Mouse (Mus musculus) limb, embryonic 10.5 days (tissue): Measurements from ENCODE around the gene Cul7. TPM values are rescaled to one million over a fixed set of nuclear protein-coding genes. Genes with fewer than 3 reads are reported as not detected.

Experiments
- DNase-seq: peaks from one replicate; pipeline ENCODE4 v3.0.0-alpha.2; 2017; ENCODE audit warnings: low spot score
- H3K27ac ChIP-seq: fragments of 300-500 bp; sonication (generic); 2 replicates; pipeline ENCODE4 v1.5.1; 2016; ENCODE audit warnings: mild to moderate bottlenecking
- H3K27me3 ChIP-seq: fragments of 300-500 bp; sonication (generic); 2 replicates; pipeline ENCODE4 v1.6.1; 2016; ENCODE audit warnings: low read depth, mild to moderate bottlenecking; ENCODE audit not compliant: poor library complexity, severe bottlenecking
- H3K36me3 ChIP-seq: fragments of 300-500 bp; sonication (generic); 2 replicates; pipeline ENCODE4 v1.6.1; 2016; ENCODE audit warnings: mild to moderate bottlenecking, moderate library complexity
- H3K4me1 ChIP-seq: fragments of 300-500 bp; sonication (generic); 2 replicates; pipeline ENCODE4 v1.6.1; 2016
- H3K4me3 ChIP-seq: fragments of 300-500 bp; sonication (generic); 2 replicates; pipeline ENCODE4 v1.5.1; 2016; ENCODE audit warnings: mild to moderate bottlenecking, moderate library complexity
- H3K9me3 ChIP-seq: fragments of 300-500 bp; sonication (generic); replicated peaks from 2 replicates; pipeline ENCODE4 v1.6.1; 2016; ENCODE audit warnings: mild to moderate bottlenecking
- WGBS: fragments of 180-500 bp; shearing (Covaris S2); methylation state at CpG from one replicate; pipeline ENCODE4 v1.1.7; 2016; 5-methylcytosine and 5-hydroxymethylcytosine counted together
- polyA plus RNA-seq: library from polyadenylated mRNA; unstranded; fragments of >200 nt; fragmentation: Nextera tagmentation; extraction: Ambion mirVana; gene quantifications from 2 replicates; pipeline ENCODE4 v1.2.1, GENCODE M21; 2016

Gene Cul7
- polyA plus RNA-seq: 40.3 and 48.0 TPM in 2 replicates

DNA sequence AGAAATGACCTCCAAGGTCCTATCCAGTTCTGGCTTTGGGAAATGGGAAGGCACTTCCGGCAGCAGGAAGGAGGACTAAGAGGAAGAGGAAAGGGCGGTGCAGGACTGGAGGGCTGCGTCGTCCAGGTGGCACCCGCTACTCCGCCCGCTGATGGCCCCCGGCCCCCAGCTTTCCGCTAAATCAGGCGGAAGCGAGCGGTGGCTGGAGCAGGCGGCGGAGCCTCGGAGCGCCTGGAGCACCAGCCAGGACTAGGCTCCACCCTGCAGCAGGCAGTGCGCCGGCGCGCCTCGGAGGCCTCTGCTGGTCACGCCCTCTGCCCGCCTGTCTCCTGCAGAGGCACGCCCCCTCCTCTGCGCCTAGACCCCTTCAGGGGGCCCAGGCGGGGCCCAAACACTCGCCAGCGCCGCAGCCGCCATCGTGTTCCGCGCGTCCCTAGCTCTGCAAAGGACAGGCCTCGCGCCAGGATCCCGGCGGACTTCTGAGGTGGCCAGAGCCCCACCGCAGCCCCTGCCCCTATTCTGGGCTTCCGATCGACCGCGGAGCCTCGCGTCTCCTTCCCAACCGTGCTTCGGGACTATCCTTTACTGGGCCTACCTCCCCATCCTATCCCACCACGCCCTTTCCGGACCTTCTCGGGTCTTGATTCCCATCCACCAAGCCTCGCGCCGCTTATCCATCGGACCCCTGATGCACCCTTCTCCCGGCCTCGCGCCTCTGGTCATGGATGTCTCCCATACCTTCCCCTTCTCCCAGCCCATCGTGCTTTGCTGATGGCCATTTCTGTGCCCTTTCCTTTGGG, at the start of gene Cul7:
Cul7 (plus strand) TSS at position 106 of the 800 bp plus-strand sequence.
- H3K27me3 ChIP-seq: no peaks in the 10 kb centered on the region
- peaks cover 47% of the 10 kb centered on the region for H3K4me1 ChIP-seq
- H3K36me3 ChIP-seq: peaks cover 57% of the 10 kb centered on the region
- peak within 1 kb of the TSS; percentile 94 for H3K27ac ChIP-seq
- WGBS: under 1% methylated on average over 44 of the region's 58 CpGs
- DNase-seq: peak; percentile 94
- no peaks in the 10 kb centered on the region for H3K9me3 ChIP-seq
- H3K4me3 ChIP-seq: peak within 1 kb of the TSS; percentile 70

GRCm38 (mm10) chr17:46600569-46600968, 49.6 kb upstream of the Cul7 start:
- DNase-seq: no peak
- Histone ChIP-seq H3K27me3 (no peaks in the 10 kb centered on the region), H3K4me3 (no peak overlapping the region), H3K9me3 (no peaks in the 10 kb centered on the region), H3K27ac (no peak overlapping the region), H3K4me1 (peaks cover 24% of the 10 kb centered on the region), H3K36me3 (peaks cover 46% of the 10 kb centered on the region)
- WGBS: 93% methylated on average over 2 of the region's 2 CpGs

DNA sequence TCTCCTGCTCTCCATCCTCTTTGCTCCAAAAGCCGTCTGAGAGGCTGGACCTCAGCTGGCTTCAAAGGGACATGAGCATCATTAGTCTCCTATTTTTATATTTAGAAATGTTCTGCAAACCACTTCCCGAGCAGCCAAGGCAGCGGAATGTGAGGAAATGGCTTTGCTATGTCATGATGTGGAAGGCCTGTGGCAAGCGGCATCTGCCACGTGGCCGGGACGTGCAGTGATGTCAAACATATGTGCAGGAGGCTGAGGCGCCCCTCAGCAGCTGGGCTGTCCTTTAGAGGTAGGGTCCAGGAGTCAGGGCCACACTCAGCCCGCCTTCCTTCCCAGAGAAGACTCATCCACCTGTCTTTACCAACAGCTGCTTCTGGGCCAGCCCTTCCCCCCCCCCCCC, 47.9 kb upstream of the Cul7 start:
- peaks cover 37% of the 10 kb centered on the region for H3K36me3 ChIP-seq
- H3K4me3 ChIP-seq: no peak overlapping the region
- peaks cover 25% of the 10 kb centered on the region for H3K4me1 ChIP-seq
- 0 out of 2 replicates have a peak overlapping the region, but pooled peaks have one; percentile 3 for H3K27ac ChIP-seq
- no peaks in the 10 kb centered on the region for H3K9me3 ChIP-seq
- 79% methylated on average over 9 of the region's 9 CpGs for WGBS
- no peak for DNase-seq
- no peaks in the 10 kb centered on the region for H3K27me3 ChIP-seq

- peaks cover 31% of the 10 kb centered on the region for H3K36me3 ChIP-seq
- 95% methylated on average over 4 of the region's 4 CpGs for WGBS
- no peaks in the 10 kb centered on the region for H3K27me3 ChIP-seq
- no peak overlapping the region for H3K4me3 ChIP-seq
- no peak overlapping the region for H3K27ac ChIP-seq
- no peaks in the 10 kb centered on the region for H3K9me3 ChIP-seq
- DNase-seq: no peak
- H3K4me1 ChIP-seq: peaks cover 25% of the 10 kb centered on the region
Observed at GRCm38 (mm10) chr17:46603229-46603628, 46.9 kb upstream of the Cul7 start.

DNA sequence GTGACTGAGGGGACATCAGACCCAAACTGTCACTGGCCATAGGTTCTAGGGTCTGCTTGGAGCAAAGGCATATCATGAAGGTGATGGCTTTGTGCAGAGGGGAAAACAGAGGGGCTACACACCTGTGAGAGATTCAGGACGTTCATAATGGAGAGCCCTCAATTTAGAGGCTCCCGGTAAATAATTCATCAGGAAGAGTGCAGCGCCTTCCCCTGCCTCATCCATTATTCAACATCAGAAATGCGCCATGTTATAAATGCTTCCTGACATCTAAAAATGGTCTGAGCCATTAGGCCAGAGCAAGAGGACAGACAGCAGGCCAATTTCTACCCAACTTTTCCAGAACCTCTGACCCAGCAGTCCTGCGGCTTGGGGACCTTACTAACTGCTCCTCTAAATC, 45.0 kb upstream of the Cul7 start:
- WGBS: 79% methylated on average over 5 of the region's 5 CpGs
- Histone ChIP-seq H3K4me1 (peaks cover 34% of the 10 kb centered on the region), H3K27ac (no peak overlapping the region)

GRCm38 (mm10) chr17:46605987-46606386, 44.1 kb upstream of the Cul7 start:
- Histone ChIP-seq H3K36me3 (peaks cover 38% of the 10 kb centered on the region), H3K4me1 (peaks cover 43% of the 10 kb centered on the region), H3K9me3 (no peaks in the 10 kb centered on the region), H3K27me3 (no peaks in the 10 kb centered on the region), H3K4me3 (no peak overlapping the region), H3K27ac (no peak overlapping the region)
- no peak for DNase-seq
- 88% methylated on average over 12 of the region's 12 CpGs for WGBS

More for the DNA sequence above, 45.0 kb upstream of the Cul7 start:
- H3K27me3 ChIP-seq: no peaks in the 10 kb centered on the region
- H3K4me3 ChIP-seq: no peak overlapping the region
- H3K36me3 ChIP-seq: peaks cover 34% of the 10 kb centered on the region
- no peaks in the 10 kb centered on the region for H3K9me3 ChIP-seq
- no peak for DNase-seq

- DNase-seq: no peak
- Histone ChIP-seq H3K27me3 (no peaks in the 10 kb centered on the region), H3K4me3 (no peak overlapping the region), H3K36me3 (peaks cover 27% of the 10 kb centered on the region), H3K4me1 (peaks cover 65% of the 10 kb centered on the region), H3K9me3 (no peaks in the 10 kb centered on the region), H3K27ac (peak overlapping the region; percentile 57; the same call in 1 of the 2 replicates)
- WGBS: 67% methylated on average over 15 of the region's 15 CpGs
Observed at GRCm38 (mm10) chr17:46609721-46610514, 40.2 kb upstream of the Cul7 start.

DNA sequence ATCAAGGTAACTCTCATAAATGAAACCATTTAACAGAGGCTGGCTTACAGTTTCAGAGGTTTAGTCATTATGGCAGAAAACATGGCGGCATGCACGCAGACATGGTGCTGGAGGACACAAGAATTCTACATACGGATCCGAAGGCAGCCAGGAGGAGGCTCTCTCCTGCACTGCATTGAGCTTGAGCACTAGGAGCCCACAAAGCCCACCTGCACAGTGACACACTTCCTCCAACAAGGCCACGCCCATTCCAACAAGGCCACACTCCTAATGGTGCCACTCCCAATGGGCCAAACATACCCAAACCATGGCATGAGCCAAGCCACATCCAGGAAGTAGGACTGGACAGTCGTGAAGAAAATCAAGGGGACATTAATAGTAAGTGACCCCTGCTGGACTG, 38.8 kb upstream of the Cul7 start:
- Histone ChIP-seq H3K9me3 (no peaks in the 10 kb centered on the region), H3K27me3 (no peaks in the 10 kb centered on the region), H3K36me3 (peaks cover 32% of the 10 kb centered on the region), H3K27ac (0 out of 2 replicates have a peak overlapping the region, but pooled peaks have one; percentile 78), H3K4me3 (no peak overlapping the region), H3K4me1 (peaks cover 69% of the 10 kb centered on the region)
- no peak for DNase-seq
- 91% methylated on average over 6 of the region's 6 CpGs for WGBS

- no peak for DNase-seq
- Histone ChIP-seq H3K4me1 (peaks cover 78% of the 10 kb centered on the region), H3K27me3 (no peaks in the 10 kb centered on the region), H3K36me3 (peaks cover 32% of the 10 kb centered on the region), H3K4me3 (no peak overlapping the region), H3K27ac (peak overlapping the region; percentile 78), H3K9me3 (no peaks in the 10 kb centered on the region)
- WGBS: 52% methylated on average over 2 of the region's 2 CpGs
Observed at GRCm38 (mm10) chr17:46612189-46612588, 37.9 kb upstream of the Cul7 start.

GRCm38 (mm10) chr17:46612820-46613219, 37.3 kb upstream of the Cul7 start:
- H3K4me1 ChIP-seq: peaks cover 84% of the 10 kb centered on the region
- peak overlapping the region; percentile 21 for H3K4me3 ChIP-seq
- 29% methylated on average over 4 of the region's 4 CpGs for WGBS

DNA sequence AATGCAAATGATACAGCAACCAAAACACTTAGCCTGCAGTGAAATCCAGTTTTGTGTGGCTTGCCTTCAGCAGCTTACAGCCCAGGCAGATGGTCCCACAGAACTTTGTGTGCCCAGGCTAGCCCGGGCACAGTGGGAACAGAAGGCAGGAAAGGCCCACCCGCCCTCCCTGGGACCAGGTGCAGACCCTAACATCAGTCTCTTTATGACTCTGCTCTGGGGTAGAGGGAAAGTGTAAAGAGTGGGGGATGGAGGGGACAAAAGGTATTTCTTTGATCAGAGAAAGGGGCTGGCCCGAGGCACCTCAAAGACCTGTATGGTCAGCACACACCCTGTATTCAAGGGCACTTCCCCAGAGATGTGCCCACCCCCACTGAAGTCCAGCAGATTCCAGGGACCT, 36.9 kb upstream of the Cul7 start:
- Histone ChIP-seq H3K27ac (peak overlapping the region; percentile 78), H3K4me3 (peak overlapping the region; percentile 21), H3K27me3 (no peaks in the 10 kb centered on the region), H3K36me3 (peaks cover 27% of the 10 kb centered on the region), H3K4me1 (peaks cover 88% of the 10 kb centered on the region), H3K9me3 (no peaks in the 10 kb centered on the region)
- 18% methylated on average over 3 of the region's 3 CpGs for WGBS
- DNase-seq: peak; percentile 48

More at GRCm38 (mm10) chr17:46612820-46613219, 37.3 kb upstream of the Cul7 start:
- H3K9me3 ChIP-seq: no peaks in the 10 kb centered on the region
- peak overlapping the region; percentile 78 for H3K27ac ChIP-seq
- H3K27me3 ChIP-seq: no peaks in the 10 kb centered on the region
- no peak for DNase-seq
- H3K36me3 ChIP-seq: peaks cover 30% of the 10 kb centered on the region

DNA sequence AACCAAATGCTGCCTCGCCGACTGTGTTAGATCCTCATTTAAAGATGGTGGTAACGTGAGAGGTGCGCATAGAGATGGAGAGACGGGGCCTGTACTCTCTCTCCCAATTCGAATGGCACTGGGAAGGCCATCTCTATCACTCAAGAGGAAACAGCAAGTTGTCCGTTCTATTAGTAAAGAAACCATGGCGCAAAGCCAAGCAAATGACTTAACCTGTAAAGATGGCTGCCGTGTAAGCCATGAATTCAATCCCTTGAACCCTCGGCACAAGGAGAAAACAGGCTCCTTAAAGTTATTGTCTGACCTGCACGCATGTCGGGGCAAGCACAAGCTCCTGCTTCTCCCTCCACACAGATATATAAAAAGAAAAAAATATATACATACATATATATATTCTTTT, 32.3 kb upstream of the Cul7 start:
- Histone ChIP-seq H3K4me3 (peak overlapping the region; percentile 42), H3K27me3 (no peaks in the 10 kb centered on the region), H3K9me3 (no peaks in the 10 kb centered on the region), H3K36me3 (0 out of 2 replicates have a peak, but pooled peaks cover 9% of the 10 kb centered on the region), H3K4me1 (peaks cover 99% of the 10 kb centered on the region), H3K27ac (peak overlapping the region; percentile 98)
- DNase-seq: no peak
- 13% methylated on average over 12 of the region's 12 CpGs for WGBS

DNA sequence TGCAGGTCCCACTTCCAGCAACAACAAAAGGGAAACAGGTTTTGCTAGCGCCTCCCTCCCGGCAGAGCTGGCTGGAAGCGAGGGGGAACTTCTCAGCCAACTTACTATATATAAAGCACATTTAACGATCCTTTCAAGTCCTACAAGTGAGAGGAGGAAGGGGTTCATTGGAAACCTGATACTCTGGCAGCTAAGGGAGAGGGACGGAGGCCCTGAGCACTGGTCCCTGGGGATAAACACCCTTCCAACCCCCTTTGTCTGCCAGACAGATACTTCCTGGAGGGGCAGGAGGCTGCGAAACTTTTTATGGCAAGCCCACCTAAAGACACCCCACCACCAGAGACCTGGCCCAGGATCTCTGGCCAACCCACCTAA, 31.8 kb upstream of the Cul7 start:
- Histone ChIP-seq H3K4me1 (peaks cover 99% of the 10 kb centered on the region), H3K9me3 (no peaks in the 10 kb centered on the region), H3K36me3 (0 out of 2 replicates have a peak, but pooled peaks cover 9% of the 10 kb centered on the region), H3K27me3 (no peaks in the 10 kb centered on the region), H3K27ac (peak overlapping the region; percentile 98), H3K4me3 (peak overlapping the region; percentile 42)
- no peak for DNase-seq
- WGBS: under 1% methylated on average over 6 of the region's 6 CpGs
